Mouse (Mus musculus) embryonic facial prominence, embryonic 15.5 days (tissue): ENCODE results near the gene Chchd3. TPM values are rescaled to one million over a fixed set of nuclear protein-coding genes. Genes with fewer than 3 reads are reported as not detected.

Experiments
- ATAC-seq: fragments of 200-750 bp; cut with Nextera tagmentation; 2 replicates; pipeline ENCODE4 v1.8.0; 2017; ENCODE audit warnings: low read depth, moderate TSS enrichment; ENCODE audit not compliant: insufficient number of reproducible peaks, low FRiP score, low TSS enrichment
- H3K27ac ChIP-seq: fragments of 300-500 bp; sonication (generic); replicated peaks from 2 replicates; pipeline ENCODE4 v1.5.1; 2015; ENCODE audit warnings: mild to moderate bottlenecking, inconsistent platforms
- H3K27me3 ChIP-seq: fragments of 300-500 bp; sonication (generic); 2 replicates; pipeline ENCODE4 v1.6.1; 2015; ENCODE audit warnings: inconsistent platforms
- H3K36me3 ChIP-seq: fragments of 300-500 bp; sonication (generic); 2 replicates; pipeline ENCODE4 v1.6.1; 2015; ENCODE audit warnings: mild to moderate bottlenecking, inconsistent platforms
- H3K4me1 ChIP-seq: fragments of 300-500 bp; sonication (generic); 2 replicates; pipeline ENCODE4 v1.6.1; 2015; ENCODE audit warnings: inconsistent platforms
- H3K4me2 ChIP-seq: fragments of 300-500 bp; sonication (generic); replicated peaks from 2 replicates; pipeline ENCODE4 v1.6.1; 2015; ENCODE audit warnings: mild to moderate bottlenecking, inconsistent platforms
- H3K4me3 ChIP-seq: fragments of 300-500 bp; sonication (generic); replicated peaks from 2 replicates; pipeline ENCODE4 v1.5.1; 2015; ENCODE audit warnings: mild to moderate bottlenecking, inconsistent platforms
- H3K9ac ChIP-seq: fragments of 300-500 bp; sonication (generic); 2 replicates; pipeline ENCODE4 v1.6.1; 2015; ENCODE audit warnings: inconsistent platforms
- H3K9me3 ChIP-seq: fragments of 300-500 bp; sonication (generic); replicated peaks from 2 replicates; pipeline ENCODE4 v1.6.1; 2016; ENCODE audit warnings: inconsistent platforms
- WGBS: fragments of 180-500 bp; shearing (Covaris S2); methylation state at CpG from one replicate; pipeline ENCODE4 v1.1.7; 2015; 5-methylcytosine and 5-hydroxymethylcytosine counted together
- polyA plus RNA-seq: library from polyadenylated mRNA; unstranded; fragments of >200 nt; fragmentation: Nextera tagmentation; extraction: Ambion mirVana; gene quantifications from 2 replicates; pipeline ENCODE4 v1.2.1, GENCODE M21; 2015

Gene Chchd3
- polyA plus RNA-seq, 1 experiment from 2014 or later, result 93.9 TPM

DNA sequence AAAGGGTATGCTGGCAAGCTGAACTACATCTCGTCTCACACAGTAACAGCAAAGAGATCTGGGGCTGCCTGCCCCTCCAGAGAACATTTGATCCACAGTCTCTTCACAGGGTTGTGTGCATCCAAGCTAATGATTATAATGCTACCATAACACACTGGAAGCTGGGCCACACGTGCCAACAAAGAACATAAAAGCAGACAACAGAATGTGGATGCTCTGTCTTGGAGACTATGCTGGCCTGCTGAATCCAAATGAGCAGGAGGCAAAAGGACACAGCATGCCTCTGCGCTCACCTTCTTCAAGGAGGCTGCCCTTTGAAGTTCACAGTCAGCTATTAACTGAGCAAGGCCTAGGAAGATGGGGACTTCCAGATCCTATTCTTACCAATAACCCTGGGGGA lies 98.6 kb downstream of the Chchd3 start:
- 74% methylated on average over 3 of the region's 3 CpGs for WGBS
- no peaks in the 10 kb centered on the region for H3K36me3 ChIP-seq
- no peak overlapping the region for H3K27ac ChIP-seq
- no peak for ATAC-seq
- H3K4me1 ChIP-seq, result no peaks in the 10 kb centered on the region
- no peaks in the 10 kb centered on the region for H3K27me3 ChIP-seq
- no peak overlapping the region for H3K4me2 ChIP-seq
- no peaks in the 10 kb centered on the region for H3K9me3 ChIP-seq
- H3K9ac ChIP-seq, result no peak overlapping the region
- H3K4me3 ChIP-seq, result no peak overlapping the region

DNA sequence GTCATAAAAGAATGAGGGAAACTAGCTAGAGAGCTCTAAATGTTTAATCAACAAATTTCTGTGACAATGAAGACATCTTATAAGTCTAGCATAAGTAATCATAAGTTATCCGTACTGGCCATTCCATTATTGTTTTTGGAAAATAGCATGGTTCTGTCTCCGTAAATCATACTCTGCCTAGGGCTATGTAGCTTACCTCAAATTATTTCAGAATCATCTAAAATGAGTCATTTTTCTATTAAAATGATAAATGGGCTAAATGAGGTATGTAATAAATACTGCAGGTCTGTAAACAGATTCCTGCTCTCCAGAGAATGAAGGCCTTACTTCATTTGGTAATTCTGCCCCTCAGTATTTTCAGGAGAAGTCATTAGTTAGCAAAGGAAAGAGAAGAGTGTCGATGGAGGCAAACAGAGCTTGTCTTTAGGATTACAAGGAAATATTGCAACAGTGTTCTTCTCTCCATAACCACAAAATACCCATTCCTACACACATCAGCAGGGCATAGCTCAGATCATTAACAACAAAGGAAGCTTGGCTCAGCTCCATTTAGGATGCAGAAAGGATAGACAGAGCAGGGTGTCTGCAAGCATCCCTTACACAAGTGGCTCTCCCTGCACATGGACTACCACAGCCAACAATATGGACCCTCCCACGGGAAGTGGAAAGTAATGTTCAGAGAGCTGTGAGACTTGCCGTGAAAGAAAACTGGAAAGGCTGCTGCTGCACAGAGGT lies 100.1 kb downstream of the Chchd3 start:
- Histone ChIP-seq H3K4me1 (no peaks in the 10 kb centered on the region), H3K4me3 (no peak overlapping the region), H3K9me3 (no peaks in the 10 kb centered on the region), H3K36me3 (no peaks in the 10 kb centered on the region), H3K4me2 (no peak overlapping the region), H3K27ac (no peak overlapping the region), H3K9ac (no peak overlapping the region), H3K27me3 (no peaks in the 10 kb centered on the region)
- 64% methylated on average over 5 of the region's 5 CpGs for WGBS
- no peak for ATAC-seq

DNA sequence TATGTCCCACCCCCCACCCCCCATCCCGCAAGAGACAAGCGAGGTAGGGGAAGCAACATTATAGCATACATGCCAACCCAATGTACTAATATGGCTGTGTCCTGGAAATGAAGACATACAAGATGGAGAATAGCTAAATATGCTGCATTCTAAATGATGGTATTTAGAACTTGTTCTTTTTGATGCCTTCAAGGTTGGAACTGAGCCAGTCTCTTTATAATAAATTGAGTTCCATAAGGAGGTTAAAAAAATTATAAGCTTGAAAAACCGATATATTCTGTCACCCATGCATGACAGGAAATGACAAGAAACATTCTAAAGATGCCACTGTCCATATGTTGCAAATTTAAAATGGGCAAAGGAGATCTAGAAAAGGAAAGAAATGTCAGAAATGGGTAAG lies 104.6 kb downstream of the Chchd3 start:
- Histone ChIP-seq H3K9ac (no peak overlapping the region), H3K4me1 (no peaks in the 10 kb centered on the region), H3K36me3 (no peaks in the 10 kb centered on the region), H3K27me3 (no peaks in the 10 kb centered on the region), H3K27ac (no peak overlapping the region), H3K4me2 (no peak overlapping the region), H3K4me3 (no peak overlapping the region), H3K9me3 (no peaks in the 10 kb centered on the region)
- no peak for ATAC-seq
- WGBS, result 51% methylated on average over 3 of the region's 3 CpGs

DNA sequence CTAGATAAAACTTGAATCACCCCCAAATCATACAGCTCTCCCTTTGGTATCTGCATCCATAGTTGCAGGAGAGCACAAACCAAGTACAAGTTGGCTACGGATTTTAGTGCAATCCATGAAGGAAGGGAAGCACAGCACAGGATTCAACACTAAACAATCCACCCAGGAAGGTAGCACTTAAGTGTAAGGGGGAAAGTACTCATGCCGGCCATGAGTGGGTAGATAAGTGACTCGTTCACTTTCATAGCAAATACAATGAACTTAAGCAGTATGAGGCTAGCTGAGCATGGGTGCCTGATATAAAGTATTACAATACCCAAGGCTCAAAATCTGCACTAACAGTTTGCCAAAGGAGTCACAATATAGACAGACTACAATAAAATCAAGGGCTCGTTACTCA lies 109.1 kb downstream of the Chchd3 start:
- Histone ChIP-seq H3K4me1 (0 out of 2 replicates have a peak, but pooled peaks cover 2% of the 10 kb centered on the region), H3K9me3 (no peaks in the 10 kb centered on the region), H3K27ac (no peak overlapping the region), H3K4me2 (no peak overlapping the region), H3K36me3 (no peaks in the 10 kb centered on the region), H3K9ac (no peak overlapping the region), H3K27me3 (no peaks in the 10 kb centered on the region), H3K4me3 (no peak overlapping the region)
- 86% methylated on average over 4 of the region's 4 CpGs for WGBS
- ATAC-seq, result no peak

DNA sequence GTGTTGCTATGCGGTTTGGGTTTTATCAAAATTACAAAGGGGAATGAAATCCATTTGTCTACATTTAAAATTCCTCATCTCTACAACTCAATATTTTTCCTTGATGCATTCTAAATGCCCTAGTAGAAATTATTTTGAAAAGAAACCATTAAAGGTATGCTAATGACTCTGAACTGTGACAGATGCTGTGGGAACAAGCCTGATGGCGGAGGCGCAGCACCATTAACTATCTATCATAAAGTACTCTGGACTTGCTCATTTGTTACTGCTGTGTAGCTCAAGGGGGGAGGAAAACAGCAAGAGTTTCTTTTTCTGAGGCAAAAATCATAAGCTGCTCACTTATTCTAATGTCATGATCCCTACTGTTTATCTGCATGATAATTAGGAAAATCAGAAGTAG lies 110.4 kb downstream of the Chchd3 start:
- ATAC-seq, result no peak
- no peak overlapping the region for H3K4me3 ChIP-seq
- no peaks in the 10 kb centered on the region for H3K9me3 ChIP-seq
- no peaks in the 10 kb centered on the region for H3K27me3 ChIP-seq
- no peak overlapping the region for H3K27ac ChIP-seq
- H3K4me2 ChIP-seq, result no peak overlapping the region
- WGBS, result 93% methylated on average over 3 of the region's 3 CpGs
- no peaks in the 10 kb centered on the region for H3K36me3 ChIP-seq
- 0 out of 2 replicates have a peak, but pooled peaks cover 2% of the 10 kb centered on the region for H3K4me1 ChIP-seq
- no peak overlapping the region for H3K9ac ChIP-seq

DNA sequence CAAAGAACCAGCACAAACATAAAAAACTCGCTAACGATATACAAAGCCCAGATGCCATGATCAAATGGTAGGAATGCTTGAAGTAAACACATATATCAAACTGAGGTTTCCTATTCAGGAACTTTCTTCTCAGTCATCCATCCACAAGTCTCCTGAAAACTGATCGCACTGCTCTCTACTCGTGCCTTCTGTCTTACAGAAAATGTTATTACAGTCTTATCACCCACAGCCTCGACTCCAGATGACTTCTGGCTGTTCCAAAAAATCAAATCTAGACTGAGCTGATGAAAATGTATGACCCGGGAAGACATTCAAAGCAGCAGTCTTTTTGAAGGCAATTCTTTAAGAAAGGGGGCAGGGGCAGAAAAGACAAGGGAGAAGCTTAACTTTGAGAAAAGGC lies 112.8 kb downstream of the Chchd3 start:
- Histone ChIP-seq H3K4me2 (no peak overlapping the region), H3K9me3 (no peaks in the 10 kb centered on the region), H3K4me3 (no peak overlapping the region), H3K27me3 (no peaks in the 10 kb centered on the region), H3K4me1 (0 out of 2 replicates have a peak, but pooled peaks cover 2% of the 10 kb centered on the region), H3K9ac (no peak overlapping the region), H3K36me3 (no peaks in the 10 kb centered on the region), H3K27ac (no peak overlapping the region)
- ATAC-seq, result no peak
- WGBS, result 66% methylated on average over 6 of the region's 6 CpGs

DNA sequence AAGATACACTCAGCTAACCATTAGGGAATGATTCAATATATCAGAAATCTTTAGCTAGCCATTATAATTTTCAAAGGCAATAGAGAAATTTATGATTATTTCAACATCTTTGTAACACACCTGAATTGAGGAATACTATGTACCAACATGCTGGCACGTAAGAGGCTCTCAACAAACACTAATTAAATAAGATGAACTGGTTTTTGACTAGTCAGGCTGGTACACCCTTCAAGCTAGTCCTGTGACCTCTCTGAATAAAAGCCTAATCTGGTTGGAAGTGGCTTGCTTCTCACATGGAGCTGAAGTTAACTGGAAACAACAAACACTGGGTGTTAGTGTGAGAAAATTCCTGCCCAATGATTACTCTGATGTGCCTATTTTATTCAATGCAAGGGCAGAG lies 115.1 kb downstream of the Chchd3 start:
- WGBS, result 81% methylated on average over 1 of the region's 1 CpGs
- Histone ChIP-seq H3K36me3 (no peaks in the 10 kb centered on the region), H3K27ac (no peak overlapping the region), H3K4me3 (no peak overlapping the region), H3K9me3 (no peaks in the 10 kb centered on the region), H3K4me2 (no peak overlapping the region), H3K9ac (no peak overlapping the region), H3K4me1 (0 out of 2 replicates have a peak, but pooled peaks cover 7% of the 10 kb centered on the region), H3K27me3 (no peaks in the 10 kb centered on the region)
- no peak for ATAC-seq

DNA sequence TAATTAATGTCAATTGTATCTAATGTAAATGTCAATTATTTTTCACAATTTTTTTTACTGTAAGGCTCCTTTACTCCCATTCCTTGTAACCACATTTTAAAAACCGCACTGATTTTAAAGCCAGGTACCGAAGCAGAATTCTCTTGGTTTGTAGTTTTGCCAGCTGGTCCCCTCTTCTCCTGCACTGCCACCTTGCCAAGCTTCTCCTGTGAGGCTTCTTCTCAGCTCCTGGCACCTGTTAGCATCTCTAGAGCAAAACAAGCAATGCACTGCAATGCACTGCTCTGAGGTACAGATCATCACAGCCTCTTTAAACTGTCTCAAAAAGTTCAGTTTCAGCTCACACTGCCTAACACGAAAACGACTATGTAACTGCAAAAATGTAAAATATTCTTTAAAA lies 116.4 kb downstream of the Chchd3 start:
- no peak overlapping the region for H3K4me3 ChIP-seq
- no peak overlapping the region for H3K27ac ChIP-seq
- 0 out of 2 replicates have a peak, but pooled peaks cover 7% of the 10 kb centered on the region for H3K4me1 ChIP-seq
- no peak overlapping the region for H3K9ac ChIP-seq
- H3K27me3 ChIP-seq, result no peaks in the 10 kb centered on the region
- H3K4me2 ChIP-seq, result no peak overlapping the region
- no peak for ATAC-seq
- WGBS, result 88% methylated on average over 4 of the region's 4 CpGs
- H3K9me3 ChIP-seq, result no peaks in the 10 kb centered on the region
- no peaks in the 10 kb centered on the region for H3K36me3 ChIP-seq

DNA sequence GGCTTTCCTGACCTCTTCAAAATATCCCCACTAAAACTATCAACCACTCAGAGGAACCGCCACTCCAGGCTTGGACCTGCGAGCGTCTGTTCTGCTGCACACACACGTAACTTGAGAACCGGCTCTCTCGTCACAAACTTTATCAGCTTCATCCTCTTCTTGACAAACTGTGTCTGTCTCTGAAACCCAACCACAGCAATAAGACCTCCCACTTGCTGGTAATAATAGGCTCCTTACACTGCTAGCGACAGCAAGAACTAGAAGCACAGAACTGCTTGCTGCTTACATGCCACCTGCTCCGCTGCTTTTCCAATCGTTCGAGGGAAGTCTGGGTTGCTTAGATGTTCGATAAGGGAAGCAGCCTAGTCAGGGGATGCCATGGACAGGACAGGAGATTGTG lies 119.8 kb downstream of the Chchd3 start:
- Histone ChIP-seq H3K27ac (no peak overlapping the region), H3K4me3 (no peak overlapping the region), H3K27me3 (no peaks in the 10 kb centered on the region), H3K4me2 (no peak overlapping the region), H3K9me3 (no peaks in the 10 kb centered on the region), H3K4me1 (0 out of 2 replicates have a peak, but pooled peaks cover 5% of the 10 kb centered on the region), H3K36me3 (no peaks in the 10 kb centered on the region), H3K9ac (no peak overlapping the region)
- WGBS, result 36% methylated on average over 11 of the region's 11 CpGs
- ATAC-seq, result no peak

DNA sequence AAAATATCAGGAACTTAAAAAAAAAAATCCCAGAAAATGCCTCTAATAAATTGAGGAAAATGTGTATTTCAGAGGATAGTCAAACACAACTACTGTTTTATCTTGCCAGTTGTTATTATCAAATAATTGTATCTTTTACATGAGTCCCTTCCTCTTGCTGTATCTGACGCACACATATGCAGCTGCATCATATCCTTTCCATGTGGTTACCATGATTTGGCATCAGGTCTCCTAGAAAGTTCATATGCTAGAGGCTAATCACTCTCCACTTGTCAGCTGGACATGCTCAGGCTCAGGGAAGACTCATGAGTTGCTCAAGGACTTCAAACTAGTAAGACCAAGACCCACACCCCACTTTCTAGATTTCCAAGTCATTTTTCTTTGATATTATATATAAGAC lies 122.4 kb downstream of the Chchd3 start:
- 79% methylated on average over 1 of the region's 1 CpGs for WGBS
- Histone ChIP-seq H3K9me3 (no peaks in the 10 kb centered on the region), H3K4me1 (0 out of 2 replicates have a peak, but pooled peaks cover 5% of the 10 kb centered on the region), H3K4me2 (no peak overlapping the region), H3K9ac (no peak overlapping the region), H3K27ac (no peak overlapping the region), H3K4me3 (no peak overlapping the region), H3K27me3 (no peaks in the 10 kb centered on the region), H3K36me3 (no peaks in the 10 kb centered on the region)
- ATAC-seq, result no peak

DNA sequence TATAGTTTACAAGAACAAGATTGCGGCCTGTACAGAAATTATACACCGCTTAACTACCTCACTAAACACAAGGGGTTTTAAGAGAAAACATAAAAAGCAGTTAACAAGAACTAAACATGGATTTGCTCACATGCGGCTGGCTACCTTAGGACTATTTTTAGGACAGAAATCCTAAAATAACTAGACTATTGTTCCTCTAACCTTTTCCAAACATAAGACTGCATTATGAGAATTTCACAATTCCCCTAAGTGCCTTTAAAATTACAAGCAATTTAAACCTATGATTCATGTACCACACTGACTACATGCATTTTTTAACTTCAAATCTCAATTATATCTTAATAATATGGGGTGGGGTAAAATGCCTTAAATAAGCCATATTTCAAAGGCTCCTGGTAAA lies 123.3 kb downstream of the Chchd3 start:
- WGBS, result 65% methylated on average over 3 of the region's 3 CpGs

DNA sequence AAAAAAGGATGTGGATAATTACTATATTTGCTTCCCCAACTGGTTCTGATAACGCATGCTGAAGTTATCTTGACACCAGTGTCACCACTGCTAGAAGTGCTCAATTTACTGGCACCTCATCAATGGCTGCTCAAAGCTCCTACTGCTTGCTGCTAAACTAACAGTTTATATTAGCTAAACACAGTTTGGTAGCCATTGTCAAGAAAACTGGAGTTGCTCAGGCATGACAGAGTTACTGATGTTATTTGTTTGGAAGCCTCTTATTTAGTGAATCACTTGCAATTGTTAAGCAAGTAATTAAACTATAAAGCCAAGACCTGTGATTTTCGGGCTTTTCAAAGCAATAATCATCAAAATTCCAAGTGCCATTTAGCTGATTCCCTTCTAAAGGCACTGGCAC lies 123.7 kb downstream of the Chchd3 start:
- H3K4me1 ChIP-seq, result 0 out of 2 replicates have a peak, but pooled peaks cover 5% of the 10 kb centered on the region
- no peaks in the 10 kb centered on the region for H3K27me3 ChIP-seq
- H3K27ac ChIP-seq, result no peak overlapping the region
- 61% methylated on average over 2 of the region's 2 CpGs for WGBS
- no peaks in the 10 kb centered on the region for H3K36me3 ChIP-seq
- H3K4me3 ChIP-seq, result no peak overlapping the region
- H3K9me3 ChIP-seq, result no peaks in the 10 kb centered on the region
- H3K9ac ChIP-seq, result no peak overlapping the region
- ATAC-seq, result no peak
- no peak overlapping the region for H3K4me2 ChIP-seq

More for the DNA sequence above, 123.3 kb downstream of the Chchd3 start:
- Histone ChIP-seq H3K4me1 (0 out of 2 replicates have a peak, but pooled peaks cover 5% of the 10 kb centered on the region), H3K27me3 (no peaks in the 10 kb centered on the region), H3K9me3 (no peaks in the 10 kb centered on the region), H3K4me2 (no peak overlapping the region), H3K9ac (no peak overlapping the region), H3K27ac (no peak overlapping the region), H3K36me3 (no peaks in the 10 kb centered on the region), H3K4me3 (no peak overlapping the region)
- no peak for ATAC-seq
